Mouse (Mus musculus) cerebellum, adult 8-10 months (tissue): ENCODE measurements at regions not wholly inside any gene's neighbourhood (a gene's known extent, or its start where the extent isn't known, plus 50 kb on each side); places are given as distances from the start of the nearest gene placed in this dataset.
A peak's percentile ranks its signal among the peaks of the same experiment; 100 is the strongest.

Experiments
- DNase-seq: peaks from one replicate; pipeline ENCODE4 v3.0.0; 2022

DNA sequence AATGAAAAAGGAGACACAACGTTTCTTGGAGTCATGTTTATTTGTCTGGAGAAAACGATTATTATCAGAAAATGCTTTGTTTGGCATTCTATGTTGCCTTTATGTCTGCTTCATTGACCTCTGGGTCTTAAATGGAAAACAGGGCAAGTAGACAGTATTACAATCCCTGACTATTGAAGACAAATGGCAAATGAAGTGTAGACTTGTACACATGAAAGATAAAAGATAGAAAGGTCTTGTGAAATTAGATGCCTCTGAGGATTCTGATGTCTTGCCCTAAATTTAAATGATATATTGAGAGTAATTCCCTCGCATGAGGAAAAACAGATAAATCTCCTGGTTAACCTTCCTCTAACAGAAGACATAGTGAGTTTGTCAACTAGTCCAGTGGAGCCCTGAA lies 1186.7 kb downstream of the Slitrk1 start:
- DNase-seq: no peak

- peak; percentile 16 for DNase-seq
Observed at GRCm38 (mm10) chr14:107688349-107688748, 1225.6 kb downstream of the Slitrk1 start.

GRCm38 (mm10) chr14:107687261-107688019 lies 1226.5 kb downstream of the Slitrk1 start:
- DNase-seq: peak; percentile 64

DNA sequence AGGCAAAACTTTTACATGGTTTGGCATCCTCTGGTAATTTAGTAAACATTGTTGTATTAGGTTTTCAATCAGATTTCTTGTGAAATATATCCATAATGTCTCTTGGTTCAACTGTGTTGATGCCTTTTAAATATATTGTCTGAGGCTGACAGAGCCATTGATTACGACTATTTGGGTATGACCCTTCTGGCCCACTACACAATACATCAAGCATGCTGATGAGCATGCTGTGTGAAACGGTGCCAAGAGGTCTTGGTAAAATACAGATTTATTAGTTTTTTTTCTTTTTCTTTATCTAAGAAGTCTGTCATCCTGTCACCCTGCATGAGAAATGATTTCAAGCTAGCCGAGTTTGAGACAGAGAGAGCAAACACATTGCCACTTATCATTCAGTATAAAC lies 1257.4 kb downstream of the Slitrk1 start:
- DNase-seq: no peak

DNA sequence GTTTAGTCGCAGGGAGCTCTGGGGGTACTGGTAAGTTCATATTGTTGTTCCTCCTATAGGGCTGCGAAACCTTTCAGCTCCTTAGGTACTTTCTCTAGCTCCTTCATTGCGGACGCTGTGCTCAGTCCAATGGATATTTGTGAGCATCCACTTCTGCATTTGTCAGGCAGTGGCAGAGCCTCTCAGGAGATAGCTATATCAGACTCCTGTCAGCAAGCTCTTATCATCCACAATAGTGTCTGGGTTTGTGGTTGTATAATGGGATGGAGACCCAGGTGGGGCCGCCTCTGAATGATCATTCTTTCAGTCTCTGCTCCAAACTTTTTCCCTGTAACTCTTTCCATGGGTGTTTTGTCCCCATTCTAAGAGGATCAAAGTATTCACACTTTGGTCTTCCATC lies 1298.5 kb downstream of the Slitrk1 start:
- no peak for DNase-seq

GRCm38 (mm10) chr14:107614348-107614747 lies 1299.6 kb downstream of the Slitrk1 start:
- no peak for DNase-seq

DNA sequence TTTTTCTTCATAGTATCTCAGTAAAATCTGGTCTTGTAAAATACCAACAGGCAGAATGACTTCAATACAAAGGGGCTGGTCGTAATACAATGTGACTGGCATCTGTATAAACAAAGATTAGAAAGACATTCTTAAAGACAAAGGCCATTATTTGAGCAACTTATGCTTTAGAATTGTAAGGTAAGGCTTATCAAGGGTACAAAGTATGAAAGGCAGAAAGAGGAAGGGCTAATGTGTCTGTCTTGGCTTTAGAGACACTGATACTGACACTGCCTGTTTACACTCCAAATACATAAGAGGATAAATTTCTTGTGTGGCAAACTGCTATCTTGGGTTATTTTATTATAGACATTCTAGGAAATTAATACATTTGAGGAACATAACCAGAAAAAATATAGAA lies 1310.8 kb downstream of the Slitrk1 start:
- no peak for DNase-seq

- DNase-seq: no peak
Observed at GRCm38 (mm10) chr14:107586715-107587114, 1327.2 kb downstream of the Slitrk1 start.

DNA sequence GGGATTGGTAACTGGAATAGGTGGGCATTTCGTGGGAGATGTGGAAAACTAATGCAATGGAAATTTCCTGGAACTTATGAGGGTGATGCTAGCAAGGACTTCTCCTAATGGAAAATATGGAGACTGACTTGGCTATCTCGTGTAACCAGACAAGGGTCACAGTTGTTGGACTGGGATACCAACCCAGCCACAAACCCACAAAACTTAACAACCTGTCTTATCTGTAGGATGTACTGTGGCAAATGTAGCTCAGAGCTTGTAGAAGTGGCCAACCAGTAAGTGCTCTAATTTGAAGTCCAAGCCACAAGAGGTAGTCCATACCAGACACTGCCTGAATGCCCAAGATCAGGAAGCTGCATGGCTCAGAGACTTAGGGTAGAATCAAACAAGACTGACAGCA lies 1329.7 kb downstream of the Slitrk1 start:
- DNase-seq: no peak

DNA sequence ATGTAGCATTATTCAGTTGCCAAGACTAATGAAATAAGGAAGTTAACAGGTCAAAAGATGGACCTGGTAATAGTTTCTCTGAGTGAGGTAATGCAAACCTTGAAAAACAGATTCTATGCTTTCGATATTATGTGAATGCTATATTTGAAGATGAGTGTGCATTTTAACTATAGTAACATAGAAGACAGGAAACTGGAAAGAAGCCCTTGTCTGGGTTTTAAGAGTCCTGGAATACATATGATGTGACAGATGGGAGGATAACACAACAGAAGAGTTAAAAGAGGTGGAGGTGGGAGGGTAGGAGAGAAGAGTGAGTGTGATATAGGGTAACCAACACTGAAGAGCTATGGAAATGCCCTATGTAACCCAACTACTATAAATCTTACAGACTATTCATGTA lies 1343.3 kb downstream of the Slitrk1 start:
- DNase-seq: no peak

GRCm38 (mm10) chr14:107568496-107568895 lies 1345.5 kb downstream of the Slitrk1 start:
- DNase-seq: no peak
